Mouse (Mus musculus): ENCODE results near the gene Parg. TPM values are rescaled to one million over a fixed set of nuclear protein-coding genes. Genes with fewer than 3 reads are reported as not detected.

Parg gene
- total RNA-seq, 2 experiments from 2014 or later = 39.2 to 47.4 TPM

- no peak for DNase-seq (ENCODE audit: low spot score in 2 of 2)
Measured at GRCm38 (mm10) chr14:32311381-32312035, 109.8 kb downstream of the Parg start.

DNA sequence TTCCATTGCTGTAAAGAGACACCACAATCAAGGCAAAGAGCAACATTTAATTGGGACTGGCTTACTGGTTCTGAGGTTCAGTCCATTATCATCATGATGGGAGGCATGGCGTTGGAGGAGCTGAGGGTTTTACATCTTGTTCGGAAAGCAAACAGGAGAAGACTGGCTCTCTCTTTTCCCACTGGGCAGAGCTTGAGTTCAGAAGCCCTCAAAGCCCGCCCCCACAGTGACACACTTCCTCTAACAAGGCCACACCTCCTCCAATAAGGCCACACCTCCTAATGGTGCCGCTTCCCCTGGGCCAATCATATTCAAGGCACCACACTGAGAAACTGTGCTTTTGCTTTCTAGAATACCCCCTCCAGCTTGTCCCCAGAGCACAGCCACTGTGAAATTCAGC lies 116.1 kb downstream of the Parg start:
- no peak for DNase-seq (ENCODE audit: low spot score in 2 of 2)

DNA sequence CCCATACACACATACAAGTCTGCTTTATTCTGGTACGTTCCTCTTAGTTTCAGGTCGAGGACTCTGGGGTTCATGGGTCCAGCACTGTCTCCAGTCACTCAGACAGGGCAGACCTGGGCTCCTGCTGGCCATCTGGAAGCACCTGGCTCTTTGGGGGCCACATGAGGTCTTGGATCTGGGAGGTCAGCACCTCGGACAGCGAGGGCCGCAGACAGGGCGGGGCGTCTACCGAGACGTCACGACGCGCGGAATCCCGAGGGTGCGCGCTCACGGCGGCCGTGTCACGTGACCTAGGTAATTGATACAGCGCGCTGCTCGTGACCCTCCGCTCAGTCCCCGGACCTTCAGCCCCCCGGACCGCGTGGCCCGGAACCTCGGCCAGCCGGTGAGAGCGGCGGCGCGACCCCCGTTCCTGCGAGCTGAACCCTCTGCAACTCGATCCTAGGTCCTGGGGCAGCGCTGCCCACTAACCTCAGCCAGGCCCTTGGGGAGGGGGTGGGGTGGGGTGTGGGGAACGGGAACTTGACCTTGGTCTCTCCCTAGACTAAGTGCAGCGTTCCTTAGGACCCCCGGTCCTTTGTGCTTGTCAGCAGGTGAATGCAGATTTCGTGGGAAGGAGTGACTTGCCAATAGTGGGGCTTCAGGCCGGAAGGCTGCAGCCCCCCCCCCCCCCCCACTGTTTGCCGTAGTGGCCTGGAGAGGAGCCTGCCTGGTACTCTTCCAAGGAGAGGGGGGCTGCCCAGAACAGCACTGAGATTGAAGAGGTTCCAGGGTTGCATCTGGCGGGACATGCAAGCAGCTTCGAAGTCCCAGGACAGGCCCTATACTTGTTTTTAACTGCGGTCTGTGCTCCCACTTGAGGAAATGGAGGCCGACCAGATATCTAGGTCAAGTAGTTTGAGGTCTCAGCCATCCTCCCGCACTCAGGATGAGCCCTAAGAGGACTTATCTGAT lies 120.3 kb downstream of the Parg start, which contains the start of gene Ogdhl:
TSS of gene Ogdhl (plus strand) at position 288 of the 954 bp plus-strand sequence.
- peak; percentile 71 to 85 for DNase-seq (ENCODE audit: low spot score in 2 of 2)

- DNase-seq (ENCODE audit: low spot score in 2 of 2) = no peak
Measured at GRCm38 (mm10) chr14:32323221-32323620, 121.5 kb downstream of the Parg start.

DNA sequence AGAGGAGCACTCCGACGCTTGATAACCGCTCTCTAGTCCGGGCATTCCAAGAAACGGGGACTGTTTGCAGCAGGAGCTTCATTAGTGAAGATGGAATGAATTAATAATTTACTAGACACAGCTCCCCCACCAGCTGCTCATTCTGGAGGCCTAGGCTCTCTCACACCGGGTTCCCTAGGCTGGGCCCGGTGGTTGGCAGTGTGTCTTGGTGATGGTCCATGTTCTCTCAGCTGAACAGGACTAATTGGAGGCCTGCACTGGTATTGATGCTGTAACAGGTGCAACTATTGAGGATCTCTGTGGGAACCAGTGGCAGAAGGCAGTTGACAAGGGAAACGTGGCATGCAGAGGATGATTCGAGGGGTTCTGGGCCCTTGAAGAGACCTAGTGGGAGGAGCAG lies 125.6 kb downstream of the Parg start:
- peak in 1 of 2 experiments; percentile 26 for DNase-seq (ENCODE audit: low spot score in 2 of 2)

GRCm38 (mm10) chr14:32332515-32333445 lies 131.0 kb downstream of the Parg start:
- no peak for DNase-seq (ENCODE audit: low spot score in 2 of 2)

DNA sequence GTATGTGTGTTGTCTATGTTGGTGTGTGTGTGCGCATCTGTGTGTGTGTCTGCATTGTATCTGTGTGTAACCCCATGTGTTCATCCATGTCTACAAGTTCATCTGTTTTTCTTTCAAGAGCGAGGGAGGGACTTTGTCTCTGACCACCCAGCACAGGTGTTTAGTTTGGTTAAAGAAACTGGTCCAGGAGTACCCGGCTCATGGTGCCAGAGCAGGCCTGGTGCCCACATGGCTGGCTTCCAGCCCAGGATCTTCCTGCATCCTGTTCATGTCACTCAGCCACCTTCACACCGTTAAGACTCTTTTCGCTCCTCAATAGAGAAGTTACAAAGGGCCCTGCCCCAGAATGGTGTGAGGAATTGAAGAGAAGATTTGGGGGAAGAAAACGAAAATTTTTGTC lies 134.3 kb downstream of the Parg start:
- DNase-seq (ENCODE audit: low spot score in 2 of 2) = no peak

DNA sequence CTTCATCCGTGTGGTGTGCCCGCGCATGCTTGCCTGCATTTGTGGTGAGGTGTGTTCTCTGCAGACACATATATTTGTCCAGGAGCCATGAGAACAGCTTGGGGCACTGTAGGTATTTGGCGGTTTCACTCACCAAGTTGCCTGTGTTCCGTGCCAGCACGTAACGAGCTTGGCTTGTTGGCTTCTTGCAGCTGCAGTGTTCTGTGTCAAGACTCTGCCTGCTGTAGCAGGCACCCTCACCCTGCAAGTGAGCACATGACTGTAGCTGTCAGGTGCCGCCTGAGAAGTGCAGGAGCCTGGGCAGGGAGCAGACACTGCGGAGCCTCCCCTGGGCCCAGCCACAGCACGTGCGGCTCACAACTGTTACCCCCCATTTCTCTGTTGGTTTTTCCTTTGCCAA lies 134.8 kb downstream of the Parg start:
- no peak for DNase-seq (ENCODE audit: low spot score in 2 of 2)

GRCm38 (mm10) chr14:32341823-32342222 lies 140.1 kb downstream of the Parg start:
- DNase-seq (ENCODE audit: low spot score in 2 of 2) = no peak

- DNase-seq (ENCODE audit: low spot score in 2 of 2) = no peak
Measured at GRCm38 (mm10) chr14:32344176-32344575, 142.4 kb downstream of the Parg start.

- no peak for DNase-seq (ENCODE audit: low spot score in 2 of 2)
Measured at GRCm38 (mm10) chr14:32344694-32345093, 142.9 kb downstream of the Parg start.

Other genes with a start within 250 kb of the Parg start
- 1 to 10 TPM; 2.0 to 2.4 TPM for gene Galnt15, start 173.0 kb upstream of the Parg start, total RNA-seq (2021)
- gene Oxnad1, start 116.6 kb upstream of the Parg start, total RNA-seq (2021) = 10 to 100 TPM; 15.1 to 15.5 TPM
- 10 to 100 TPM; 35.2 to 36.2 TPM for gene Dph3, start 116.2 kb upstream of the Parg start, total RNA-seq (2021)
- gene Msmb, start 59.9 kb upstream of the Parg start, total RNA-seq (2021) = not detected
- 100 to 1,000 TPM; 107 to 112 TPM for gene Ncoa4, start 42.1 kb upstream of the Parg start, total RNA-seq (2021)
- gene Timm23, start 51 bp upstream of the Parg start, total RNA-seq (2021) = 10 to 100 TPM; 72.7 to 74.1 TPM
- 100 to 1,000 TPM; 103 to 111 TPM for gene Ogdhl, start 120.1 kb downstream of the Parg start, total RNA-seq (2021)
- gene 1700024G13Rik, start 186.4 kb downstream of the Parg start, total RNA-seq (2021) = under 1 TPM in 1 of 2 experiments, not detected in 1; 0.52 TPM